Mouse (Mus musculus) liver, embryonic 14.5 days (tissue): ENCODE measurements at regions not wholly inside any gene's neighbourhood (a gene's known extent, or its start where the extent isn't known, plus 50 kb on each side); places are given as distances from the start of the nearest gene placed in this dataset.

Source experiments
- ATAC-seq: fragments of 200-750 bp; cut with Nextera tagmentation; 2 replicates; pipeline ENCODE4 v1.8.0; 2017; ENCODE audit warnings: moderate number of reproducible peaks, mild to moderate bottlenecking, moderate library complexity; ENCODE audit not compliant: insufficient read depth
- DNase-seq, 3 experiments: peaks; one replicate each; pipeline ENCODE4 v3.0.0-alpha.2; 2012 to 2013; ENCODE audit warnings: low read depth in 3 of 3, low spot score in 3 of 3
- H3K27ac ChIP-seq: fragments of 300-500 bp; sonication (generic); 2 replicates; pipeline ENCODE4 v1.5.1; 2014; ENCODE audit warnings: moderate library complexity, mild to moderate bottlenecking, control low read depth, inconsistent platforms
- H3K27me3 ChIP-seq: fragments of 300-500 bp; sonication (generic); 2 replicates; pipeline ENCODE4 v1.6.1; 2014; ENCODE audit warnings: mild to moderate bottlenecking, low read length, moderate library complexity; ENCODE audit not compliant: control insufficient read depth, insufficient read depth
- H3K36me3 ChIP-seq: fragments of 300-500 bp; sonication (generic); replicated peaks from 2 replicates; pipeline ENCODE4 v1.6.1; 2014; ENCODE audit warnings: low read depth; ENCODE audit not compliant: control insufficient read depth, insufficient read depth
- H3K4me1 ChIP-seq, 2 experiments: fragments of 200-500 bp in 1 of 2; fragments of 300-500 bp in 1 of 2; sonication (generic) in 1 of 2; replicated peaks; 2 replicates each; pipeline ENCODE4 v1.6.1; 2012 to 2014; ENCODE audit warnings: antibody characterized with exemption in 1 of 2, inconsistent platforms in 1 of 2, low read length in 1 of 2; ENCODE audit not compliant: control insufficient read depth in 2 of 2, insufficient read depth in 2 of 2
- H3K4me2 ChIP-seq: fragments of 300-500 bp; sonication (generic); 2 replicates; pipeline ENCODE4 v1.6.1; 2014; ENCODE audit warnings: low read depth, mild to moderate bottlenecking, control low read depth, moderate library complexity
- H3K4me3 ChIP-seq, 2 experiments: fragments of 200-500 bp in 1 of 2; fragments of 300-500 bp in 1 of 2; sonication (generic) in 1 of 2; 2 replicates each; pipeline ENCODE4 v1.5.1; 2012 to 2014; ENCODE audit warnings: low read depth in 2 of 2, low read length in 2 of 2, mild to moderate bottlenecking in 2 of 2, control low read depth in 1 of 2, inconsistent platforms in 1 of 2, moderate library complexity in 1 of 2; ENCODE audit not compliant: insufficient read depth in 1 of 2
- H3K9ac ChIP-seq: fragments of 300-500 bp; sonication (generic); replicated peaks from 2 replicates; pipeline ENCODE4 v1.6.1; 2014; ENCODE audit warnings: mild to moderate bottlenecking, control low read depth, moderate library complexity
- H3K9me3 ChIP-seq: fragments of 300-500 bp; sonication (generic); 2 replicates; pipeline ENCODE4 v1.6.1; 2016; ENCODE audit warnings: low read length, mixed read lengths; ENCODE audit not compliant: control insufficient read depth
- CTCF ChIP-seq: IDR thresholded peaks from 2 replicates; pipeline ENCODE4 v1.5.1; 2016; ENCODE audit warnings: antibody characterized with exemption, low read depth, control low read depth
- EP300 ChIP-seq: IDR thresholded peaks from 2 replicates; pipeline ENCODE4 v1.6.1; 2016; ENCODE audit warnings: antibody characterized with exemption, low read depth
- WGBS: fragments of 180-500 bp; shearing (Covaris S2); extraction: QIAGEN DNeasy Blood & Tissue Kit; methylation state at CpG from one replicate; pipeline ENCODE4 v1.1.7; 2014; ENCODE audit not compliant: insufficient replicate concordance; 5-methylcytosine and 5-hydroxymethylcytosine counted together

DNA sequence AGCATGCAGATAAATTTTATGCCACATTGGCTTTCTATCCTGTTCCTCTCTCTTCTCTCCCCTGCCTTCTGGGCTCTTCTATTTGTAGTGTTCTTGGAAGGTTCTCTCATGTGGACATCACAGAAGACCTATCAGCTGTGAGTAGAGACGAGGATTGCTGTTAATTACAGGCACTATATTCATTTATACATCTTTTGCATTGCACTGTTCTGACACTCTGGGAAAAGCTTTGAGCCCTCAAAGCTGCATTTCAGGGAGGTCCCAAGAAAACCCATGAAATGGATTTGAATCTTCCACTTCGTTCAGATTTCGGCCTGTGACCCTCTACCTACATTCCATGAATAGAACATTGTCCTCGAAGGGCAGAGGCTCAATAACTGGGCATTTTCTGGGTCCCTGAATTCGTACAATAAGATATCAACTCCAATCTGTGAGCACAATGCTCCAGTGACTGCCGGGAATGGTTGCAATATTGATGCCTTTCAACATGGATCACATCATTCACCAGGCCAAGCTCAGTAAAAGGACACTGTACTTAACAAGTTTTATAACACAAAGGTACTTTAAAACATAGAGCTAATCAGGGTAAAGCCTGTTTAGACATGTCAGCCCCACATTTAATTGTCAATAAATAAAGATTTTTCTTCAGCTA is 241.8 kb downstream of the Car8 start:
- no peaks in the 10 kb centered on the region for H3K9me3 ChIP-seq
- H3K4me2 ChIP-seq = no peak overlapping the region
- H3K27ac ChIP-seq = no peak overlapping the region
- H3K36me3 ChIP-seq = no peaks in the 10 kb centered on the region
- H3K4me3 ChIP-seq = no peak overlapping the region
- TF ChIP-seq EP300 (no peak), CTCF (no peak)
- no peak overlapping the region for H3K9ac ChIP-seq
- ATAC-seq (no peak), DNase-seq (no peak)
- no peaks in the 10 kb centered on the region for H3K4me1 ChIP-seq
- 49% methylated on average over 6 of the region's 6 CpGs for WGBS
- H3K27me3 ChIP-seq = no peaks in the 10 kb centered on the region

DNA sequence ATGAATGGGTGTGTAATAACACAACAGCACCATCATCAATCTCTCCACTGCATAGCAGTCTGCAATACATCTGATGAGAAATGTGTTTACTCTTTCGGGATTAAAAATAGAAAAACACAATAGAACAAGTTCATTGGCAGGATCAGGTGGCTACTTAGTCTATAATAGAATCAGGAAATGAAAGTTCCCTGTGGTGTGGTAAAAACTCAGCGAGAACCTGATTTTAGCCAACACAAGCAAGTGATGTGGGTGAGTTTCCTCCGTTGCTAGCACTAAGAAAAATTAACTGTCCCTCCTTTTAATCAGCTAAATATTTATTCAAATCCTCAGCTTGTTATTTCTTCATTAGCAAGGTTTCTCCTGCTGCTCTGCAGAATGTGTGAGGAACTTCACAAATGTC is 245.9 kb downstream of the Car8 start:
- no peak overlapping the region for H3K4me3 ChIP-seq
- H3K4me2 ChIP-seq = no peak overlapping the region
- no peak overlapping the region for H3K27ac ChIP-seq
- H3K4me1 ChIP-seq = no peaks in the 10 kb centered on the region
- TF ChIP-seq CTCF = no peak
- no peak for TF ChIP-seq EP300
- no peaks in the 10 kb centered on the region for H3K36me3 ChIP-seq
- H3K27me3 ChIP-seq = no peaks in the 10 kb centered on the region
- no peak for ATAC-seq
- DNase-seq = no peak
- 49% methylated on average over 3 of the region's 3 CpGs for WGBS
- no peaks in the 10 kb centered on the region for H3K9me3 ChIP-seq
- no peak overlapping the region for H3K9ac ChIP-seq

DNA sequence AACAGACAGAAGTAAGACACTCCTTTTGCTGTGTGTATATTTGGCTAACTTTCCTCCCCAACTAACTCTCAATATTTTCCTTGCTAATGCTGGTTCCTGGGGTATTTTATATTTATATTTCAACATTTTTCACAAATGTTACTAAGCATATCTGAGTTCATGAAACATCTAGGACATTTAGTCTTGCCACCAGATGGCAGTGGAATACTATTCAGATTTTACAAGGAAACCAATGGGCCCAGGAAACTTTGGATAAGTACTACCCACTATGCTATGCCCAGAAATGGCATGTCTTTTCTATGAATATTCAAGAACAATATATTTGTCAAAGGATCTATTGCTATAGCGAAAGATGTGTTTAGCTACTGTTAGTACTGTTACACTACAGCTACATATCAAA is 251.1 kb downstream of the Car8 start:
- H3K4me3 ChIP-seq = no peak overlapping the region
- no peaks in the 10 kb centered on the region for H3K36me3 ChIP-seq
- no peak overlapping the region for H3K9ac ChIP-seq
- TF ChIP-seq EP300 (no peak), CTCF (no peak)
- no peaks in the 10 kb centered on the region for H3K4me1 ChIP-seq
- no peak overlapping the region for H3K27ac ChIP-seq
- DNase-seq (no peak), ATAC-seq (no peak)
- no peaks in the 10 kb centered on the region for H3K9me3 ChIP-seq
- H3K4me2 ChIP-seq = no peak overlapping the region
- 59% methylated on average over 1 of the region's 1 CpGs for WGBS
- H3K27me3 ChIP-seq = no peaks in the 10 kb centered on the region

DNA sequence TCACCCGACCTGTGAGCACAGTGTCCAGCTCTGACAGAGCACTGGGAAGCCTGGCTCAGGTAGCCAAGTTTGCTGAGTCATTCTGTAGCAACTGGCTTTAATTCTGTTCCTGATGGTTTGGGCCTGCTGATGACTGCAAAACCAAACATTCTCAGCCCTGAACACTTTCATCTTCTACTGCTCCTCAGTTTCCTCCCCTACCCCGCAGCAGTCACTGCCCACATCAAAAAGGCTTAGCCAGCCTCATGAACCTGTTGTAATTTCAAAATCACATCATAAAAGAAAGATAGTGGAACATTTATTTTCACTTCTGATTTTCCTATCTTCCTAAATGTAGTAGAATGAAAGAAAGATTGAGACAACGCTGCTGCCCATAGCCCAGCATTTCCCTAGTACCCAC is 251.5 kb downstream of the Car8 start:
- Histone ChIP-seq H3K36me3 (no peaks in the 10 kb centered on the region), H3K27me3 (no peaks in the 10 kb centered on the region), H3K4me2 (no peak overlapping the region), H3K9me3 (no peaks in the 10 kb centered on the region), H3K27ac (no peak overlapping the region), H3K4me1 (no peaks in the 10 kb centered on the region), H3K9ac (no peak overlapping the region), H3K4me3 (no peak overlapping the region)
- no peak for TF ChIP-seq EP300
- TF ChIP-seq CTCF = no peak
- no peak for DNase-seq
- no peak for ATAC-seq
- WGBS = 54% methylated on average over 3 of the region's 3 CpGs

DNA sequence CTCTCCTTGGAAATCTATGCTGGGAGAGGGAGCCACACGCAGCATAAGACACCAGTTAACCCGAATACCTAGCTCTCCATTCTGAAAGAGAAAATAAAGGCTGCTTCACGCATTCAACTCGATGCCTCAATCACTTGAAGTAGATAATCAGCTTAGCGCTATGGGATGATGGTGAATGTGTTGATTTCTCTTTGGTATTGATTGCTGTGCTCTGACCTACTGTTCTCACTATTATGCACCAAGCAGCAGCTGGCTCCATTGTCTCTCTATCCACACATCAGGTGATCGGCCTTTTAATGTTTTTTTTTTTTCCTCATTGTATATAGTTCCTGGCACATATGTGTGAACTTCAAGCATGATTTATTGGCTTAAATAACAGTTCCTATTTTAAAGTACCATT is 254.0 kb downstream of the Car8 start:
- Histone ChIP-seq H3K36me3 (no peaks in the 10 kb centered on the region), H3K9ac (no peak overlapping the region), H3K9me3 (no peaks in the 10 kb centered on the region), H3K4me3 (no peak overlapping the region), H3K27me3 (no peaks in the 10 kb centered on the region), H3K27ac (no peak overlapping the region), H3K4me2 (no peak overlapping the region), H3K4me1 (no peaks in the 10 kb centered on the region)
- ATAC-seq = no peak
- TF ChIP-seq EP300 = no peak
- no peak for TF ChIP-seq CTCF
- WGBS = 67% methylated on average over 6 of the region's 6 CpGs
- DNase-seq = no peak
